Mouse (Mus musculus) heart, postnatal 0 days (tissue): ENCODE results near the gene Trim32. TPM values are rescaled to one million over a fixed set of nuclear protein-coding genes. Genes with fewer than 3 reads are reported as not detected.

Experiments used
- ATAC-seq: fragments of 200-750 bp; cut with Nextera tagmentation; 2 replicates; pipeline ENCODE4 v1.8.0; 2017; ENCODE audit warnings: low read depth, moderate number of reproducible peaks, moderate library complexity; ENCODE audit not compliant: insufficient read depth
- DNase-seq: peaks from one replicate; pipeline ENCODE4 v3.0.0-alpha.2; 2016; ENCODE audit warnings: low spot score
- H3K27ac ChIP-seq: fragments of 300-500 bp; sonication (generic); 2 replicates; pipeline ENCODE4 v1.5.1; 2014; ENCODE audit warnings: low read depth, mild to moderate bottlenecking
- H3K27me3 ChIP-seq: fragments of 300-500 bp; sonication (generic); 2 replicates; pipeline ENCODE4 v1.6.1; 2014; ENCODE audit warnings: low read length, mixed read lengths; ENCODE audit not compliant: control insufficient read depth, insufficient read depth
- H3K36me3 ChIP-seq: fragments of 300-500 bp; sonication (generic); replicated peaks from 2 replicates; pipeline ENCODE4 v1.6.1; 2014; ENCODE audit warnings: low read length, mixed read lengths; ENCODE audit not compliant: control insufficient read depth, insufficient read depth
- H3K4me1 ChIP-seq: fragments of 300-500 bp; sonication (generic); 2 replicates; pipeline ENCODE4 v1.6.1; 2014; ENCODE audit warnings: antibody characterized with exemption; ENCODE audit not compliant: control insufficient read depth, insufficient read depth
- H3K4me2 ChIP-seq: fragments of 300-500 bp; sonication (generic); 2 replicates; pipeline ENCODE4 v1.6.1; 2014; ENCODE audit warnings: low read depth, mild to moderate bottlenecking, low read length, moderate library complexity
- H3K4me3 ChIP-seq: fragments of 300-500 bp; sonication (generic); 2 replicates; pipeline ENCODE4 v1.5.1; 2014; ENCODE audit warnings: low read depth, low read length
- H3K9ac ChIP-seq: fragments of 300-500 bp; sonication (generic); replicated peaks from 2 replicates; pipeline ENCODE4 v1.6.1; 2014; ENCODE audit warnings: low read depth, low read length, mixed read lengths
- H3K9me3 ChIP-seq: fragments of 300-500 bp; sonication (generic); replicated peaks from 2 replicates; pipeline ENCODE4 v1.6.1; 2016; ENCODE audit warnings: low read length; ENCODE audit not compliant: control insufficient read depth
- CTCF ChIP-seq: IDR thresholded peaks from 2 replicates; pipeline ENCODE4 v1.5.1; 2016; ENCODE audit warnings: antibody characterized with exemption, control low read depth, low read depth
- EP300 ChIP-seq: IDR thresholded peaks from 2 replicates; pipeline ENCODE4 v1.6.1; 2016; ENCODE audit warnings: antibody characterized with exemption, low read depth
- WGBS: fragments of 180-500 bp; shearing (Covaris S2); extraction: QIAGEN DNeasy Blood & Tissue Kit; methylation state at CpG from one replicate; pipeline ENCODE4 v1.1.7; 2014; 5-methylcytosine and 5-hydroxymethylcytosine counted together
- polyA plus RNA-seq: library from polyadenylated mRNA; unstranded; fragments of >200 nt; fragmentation: Nextera tagmentation; extraction: Ambion mirVana; gene quantifications from 2 replicates; pipeline ENCODE4 v1.2.1, GENCODE M21; 2015
- total RNA-seq: library from RNA; depleted of rRNA; stranded (reverse); fragments of >200 nt; gene quantifications from 2 replicates; pipeline ENCODE4 v1.2.3, GENCODE M21; 2014; ENCODE audit warnings: low replicate concordance

The Trim32 gene
- total and polyA plus RNA-seq, 2 experiments from 2014 or later = 15.0 to 40.0 TPM

GRCm38 (mm10) chr4:65663176-65663575 is 58.4 kb downstream of the Trim32 start:
- Histone ChIP-seq H3K4me3 (no peak overlapping the region), H3K4me1 (no peaks in the 10 kb centered on the region), H3K36me3 (no peaks in the 10 kb centered on the region), H3K27me3 (no peaks in the 10 kb centered on the region), H3K4me2 (no peak overlapping the region), H3K27ac (no peak overlapping the region), H3K9ac (no peak overlapping the region), H3K9me3 (no peaks in the 10 kb centered on the region)
- WGBS = 83% methylated on average over 6 of the region's 6 CpGs
- TF ChIP-seq EP300 = no peak
- TF ChIP-seq CTCF = no peak
- ATAC-seq = no peak
- no peak for DNase-seq
